Mouse (Mus musculus): ENCODE data around the gene Glod5. TPM values are rescaled to one million over a fixed set of nuclear protein-coding genes. Genes with fewer than 3 reads are reported as not detected.

Glod5 gene
- polyA plus RNA-seq, 1 experiment from 2014 or later = 0.88 TPM

GRCm38 (mm10) chrX:7963829-7964626 lies 54.3 kb downstream of the Glod5 start:
- H3K27me3 ChIP-seq (replicated peaks) = no peaks in the 10 kb centered on the region
- H3K4me2 ChIP-seq = no peak overlapping the region
- no peak overlapping the region for H3K4me3 ChIP-seq (replicated peaks)
- ATAC-seq (ENCODE audit: low FRiP score) = no peak
- WGBS = 81% methylated on average over 7 of the region's 7 CpGs
- no peaks in the 10 kb centered on the region for H3K4me1 ChIP-seq
- no peaks in the 10 kb centered on the region for H3K9me3 ChIP-seq (replicated peaks)
- no peaks in the 10 kb centered on the region for H3K36me3 ChIP-seq
- H3K9ac ChIP-seq (replicated peaks) = no peak overlapping the region
- no peak overlapping the region for H3K27ac ChIP-seq (replicated peaks)

GRCm38 (mm10) chrX:7958868-7959267 lies 59.4 kb downstream of the Glod5 start:
- H3K9ac ChIP-seq (replicated peaks) = no peak overlapping the region
- no peak overlapping the region for H3K4me2 ChIP-seq
- no peak overlapping the region for H3K4me3 ChIP-seq (replicated peaks)
- WGBS = 95% methylated on average over 9 of the region's 9 CpGs
- H3K27me3 ChIP-seq (replicated peaks) = no peaks in the 10 kb centered on the region
- H3K27ac ChIP-seq (replicated peaks) = no peak overlapping the region
- no peak for ATAC-seq (ENCODE audit: low FRiP score)
- no peaks in the 10 kb centered on the region for H3K9me3 ChIP-seq (replicated peaks)
- H3K4me1 ChIP-seq = no peaks in the 10 kb centered on the region
- no peaks in the 10 kb centered on the region for H3K36me3 ChIP-seq

Other genes with a start within 250 kb of the Glod5 start
- gene Gripap1, start 228.7 kb downstream of the Glod5 start, polyA plus RNA-seq (2015; fragmentation: Nextera tagmentation; extraction: Ambion mirVana) = 63.0 and 67.4 TPM in 2 replicates
- 5.7 and 6.5 TPM in 2 replicates for gene Kcnd1, start 196.2 kb downstream of the Glod5 start, polyA plus RNA-seq (2015; fragmentation: Nextera tagmentation; extraction: Ambion mirVana)
- 40.0 and 40.4 TPM in 2 replicates for gene Otud5, start 177.1 kb downstream of the Glod5 start, polyA plus RNA-seq (2015; fragmentation: Nextera tagmentation; extraction: Ambion mirVana)
- gene Pim2, start 140.2 kb downstream of the Glod5 start, polyA plus RNA-seq (2015; fragmentation: Nextera tagmentation; extraction: Ambion mirVana) = 21.0 and 26.8 TPM in 2 replicates
- gene Slc35a2, start 134.5 kb downstream of the Glod5 start, polyA plus RNA-seq (2015; fragmentation: Nextera tagmentation; extraction: Ambion mirVana) = 46.9 and 47.3 TPM in 2 replicates
- 194 and 201 TPM in 2 replicates for gene Pqbp1, start 119.2 kb downstream of the Glod5 start, polyA plus RNA-seq (2015; fragmentation: Nextera tagmentation; extraction: Ambion mirVana)
- gene Timm17b, start 119.1 kb downstream of the Glod5 start, polyA plus RNA-seq (2015; fragmentation: Nextera tagmentation; extraction: Ambion mirVana) = 152 TPM in 2 replicates
- not detected in 2 replicates for gene Gm10491, start 110.7 kb downstream of the Glod5 start, polyA plus RNA-seq (2015; fragmentation: Nextera tagmentation; extraction: Ambion mirVana)
- gene Gm10490, start 109.0 kb downstream of the Glod5 start, polyA plus RNA-seq (2015; fragmentation: Nextera tagmentation; extraction: Ambion mirVana) = not detected in 2 replicates
- gene Pcsk1n, start 98.7 kb downstream of the Glod5 start, polyA plus RNA-seq (2015; fragmentation: Nextera tagmentation; extraction: Ambion mirVana) = 292 and 368 TPM in 2 replicates
- 0.28 TPM in 1 of 2 replicates, not detected in the other for gene Eras, start 89.9 kb downstream of the Glod5 start, polyA plus RNA-seq (2015; fragmentation: Nextera tagmentation; extraction: Ambion mirVana)
- 57.4 and 61.3 TPM in 2 replicates for gene Hdac6, start 70.6 kb downstream of the Glod5 start, polyA plus RNA-seq (2015; fragmentation: Nextera tagmentation; extraction: Ambion mirVana)
- gene Gata1, start 40.4 kb downstream of the Glod5 start, polyA plus RNA-seq (2015; fragmentation: Nextera tagmentation; extraction: Ambion mirVana) = 3.1 TPM in 1 of 2 replicates, not detected in the other
- gene Suv39h1, start 56.3 kb upstream of the Glod5 start, polyA plus RNA-seq (2015; fragmentation: Nextera tagmentation; extraction: Ambion mirVana) = 34.6 and 42.5 TPM in 2 replicates
- gene Was, start 72.0 kb upstream of the Glod5 start, polyA plus RNA-seq (2015; fragmentation: Nextera tagmentation; extraction: Ambion mirVana) = 0.14 and 2.0 TPM in 2 replicates
- 56.2 and 64.9 TPM in 2 replicates for gene Wdr13, start 114.4 kb upstream of the Glod5 start, polyA plus RNA-seq (2015; fragmentation: Nextera tagmentation; extraction: Ambion mirVana)
- gene Rbm3, start 127.4 kb upstream of the Glod5 start, polyA plus RNA-seq (2015; fragmentation: Nextera tagmentation; extraction: Ambion mirVana) = 309 and 341 TPM in 2 replicates
- 22.7 and 23.3 TPM in 2 replicates for gene Tbc1d25, start 157.7 kb upstream of the Glod5 start, polyA plus RNA-seq (2015; fragmentation: Nextera tagmentation; extraction: Ambion mirVana)
- gene Ebp, start 175.0 kb upstream of the Glod5 start, polyA plus RNA-seq (2015; fragmentation: Nextera tagmentation; extraction: Ambion mirVana) = 32.1 and 36.2 TPM in 2 replicates
- 41.9 and 48.9 TPM in 2 replicates for gene Porcn, start 188.0 kb upstream of the Glod5 start, polyA plus RNA-seq (2015; fragmentation: Nextera tagmentation; extraction: Ambion mirVana)
- gene Ftsj1, start 233.9 kb upstream of the Glod5 start, polyA plus RNA-seq (2015; fragmentation: Nextera tagmentation; extraction: Ambion mirVana) = 44.7 and 47.1 TPM in 2 replicates

All from neural tube, embryonic 15.5 days (tissue).